Mouse (Mus musculus) urinary bladder, postnatal 14 days (tissue): ENCODE measurements around the gene C1ra.
"Not testable (repeated sequence)": the region's sequence is repeated elsewhere in the genome, so short reads cannot be mapped to it uniquely, and the experiment has no call there.

Experiments used
- DNase-seq: peaks from one replicate; pipeline ENCODE4 v3.0.0; 2021; ENCODE audit warnings: low spot score

The C1ra gene

GRCm38 (mm10) chr6:124545425-124545824 is 33.2 kb downstream of the C1ra start:
- no peak for DNase-seq

DNA sequence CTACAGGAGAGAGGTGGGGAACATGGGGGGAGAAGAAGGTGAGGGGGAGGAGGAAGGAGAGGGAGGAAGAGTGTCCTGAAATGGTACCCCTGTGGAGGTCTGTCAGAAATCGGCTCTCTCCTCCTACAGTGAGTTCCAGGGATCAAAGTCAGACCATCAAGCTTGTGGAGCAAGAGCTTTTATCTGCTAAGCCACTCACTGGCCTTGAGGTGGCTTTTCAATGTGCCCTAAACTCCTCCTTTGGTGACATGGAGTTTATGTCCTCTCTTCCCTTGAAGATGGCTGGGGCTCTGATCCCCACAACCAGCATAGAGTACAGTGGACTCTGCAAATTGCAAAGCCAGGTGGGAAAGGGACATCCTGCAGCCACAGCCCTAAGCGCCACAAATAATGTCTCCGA is 35.8 kb downstream of the C1ra start:
- DNase-seq = not testable (repeated sequence)

DNA sequence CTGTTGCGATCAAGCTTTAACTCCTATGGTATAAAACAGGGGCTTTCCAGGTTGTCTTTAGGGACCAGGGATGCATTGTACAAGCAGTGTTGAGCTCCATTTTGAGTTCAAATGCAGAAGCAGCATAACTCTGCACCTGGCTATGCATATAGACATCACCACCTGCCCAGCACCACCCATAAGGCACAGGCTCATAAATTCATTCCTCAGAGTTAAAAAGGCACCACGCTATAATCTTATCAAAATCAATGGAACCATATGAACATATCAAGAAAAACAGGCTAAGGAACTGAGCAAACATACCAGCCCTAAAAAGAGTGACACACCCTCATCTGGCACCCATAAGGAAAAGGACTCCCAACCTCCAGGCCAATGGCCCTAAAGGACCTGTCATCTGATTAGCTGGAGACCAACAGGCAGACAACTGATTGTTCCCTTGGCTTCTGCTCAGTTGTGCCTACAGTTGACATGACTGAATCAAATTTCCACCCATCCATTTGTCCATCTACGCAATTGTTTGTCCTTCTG is 36.9 kb downstream of the C1ra start:
- DNase-seq = no peak

DNA sequence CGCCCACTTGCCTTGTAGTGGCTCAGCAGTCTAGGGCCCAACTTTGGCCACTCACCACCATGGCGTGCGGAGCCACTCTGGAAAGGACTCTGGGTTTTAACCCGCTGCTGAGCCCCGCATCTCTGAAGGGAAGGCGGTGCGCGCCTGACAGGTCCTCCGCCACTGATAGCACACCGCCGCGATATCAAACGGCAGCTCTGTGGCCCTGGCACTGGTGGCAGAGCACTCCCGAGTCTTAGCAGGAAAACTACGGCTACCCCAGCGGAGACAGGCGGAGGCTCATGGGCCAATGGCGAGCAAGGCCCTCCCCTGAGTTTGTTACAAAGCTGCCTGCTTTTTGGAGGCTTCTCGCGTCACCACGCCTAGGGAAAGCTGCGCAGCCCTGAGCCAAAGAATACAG is 40.6 kb downstream of the C1ra start:
- no peak for DNase-seq

GRCm38 (mm10) chr6:124555956-124556355 is 43.8 kb downstream of the C1ra start:
- not testable (repeated sequence) for DNase-seq

GRCm38 (mm10) chr6:124561156-124561555 is 49.0 kb downstream of the C1ra start:
- not testable (repeated sequence) for DNase-seq

DNA sequence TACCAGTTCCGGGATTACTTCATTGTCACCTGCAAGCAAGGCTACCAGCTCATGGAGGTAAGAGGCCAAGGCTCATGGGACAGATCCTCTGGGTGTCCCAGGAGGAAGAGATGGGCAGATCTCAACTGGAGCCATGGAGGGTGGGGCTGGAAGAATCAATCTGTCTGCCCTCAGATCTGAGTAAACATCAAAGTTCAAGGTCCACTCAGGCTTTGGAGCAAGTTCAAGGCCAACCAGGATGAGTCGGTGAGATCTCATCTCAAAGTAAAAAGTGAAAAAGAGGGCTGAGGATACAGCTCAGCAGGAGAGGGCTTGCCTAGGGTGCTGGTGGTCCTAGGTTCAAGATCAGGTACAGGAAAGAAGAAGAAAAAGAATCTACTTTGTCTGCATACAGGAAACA is 49.4 kb downstream of the C1ra start:
- not testable (repeated sequence) for DNase-seq

GRCm38 (mm10) chr6:124570026-124570425 is 57.8 kb downstream of the C1ra start, which contains the start of gene C1rb:
Gene C1rb (plus strand): TSS chr6:124570294.
- DNase-seq = peak; percentile 71
